Mouse (Mus musculus) embryonic facial prominence, embryonic 11.5 days (tissue): Measurements from ENCODE around the gene Scamp4. TPM values are rescaled to one million over a fixed set of nuclear protein-coding genes. Genes with fewer than 3 reads are reported as not detected.

Experiments used
- ATAC-seq: fragments of 200-750 bp; cut with Nextera tagmentation; replicated peaks from 2 replicates; pipeline ENCODE4 v1.8.0; 2017; ENCODE audit warnings: low read depth; ENCODE audit not compliant: insufficient number of reproducible peaks, low FRiP score, low TSS enrichment
- DNase-seq: peaks from one replicate; pipeline ENCODE4 v3.0.0-alpha.2; 2015; ENCODE audit warnings: low spot score
- H3K27ac ChIP-seq: fragments of 300-500 bp; sonication (generic); replicated peaks from 2 replicates; pipeline ENCODE4 v1.5.1; 2014; ENCODE audit warnings: mild to moderate bottlenecking, low read depth, low read length, control low read depth
- H3K27me3 ChIP-seq: fragments of 300-500 bp; sonication (generic); 2 replicates; pipeline ENCODE4 v1.6.1; 2014; ENCODE audit warnings: mild to moderate bottlenecking, low read length, moderate library complexity, mixed read lengths; ENCODE audit not compliant: control insufficient read depth, insufficient read depth
- H3K36me3 ChIP-seq: fragments of 300-500 bp; sonication (generic); replicated peaks from 2 replicates; pipeline ENCODE4 v1.6.1; 2014; ENCODE audit warnings: low read depth, mild to moderate bottlenecking, low read length, moderate library complexity, mixed read lengths; ENCODE audit not compliant: control insufficient read depth, insufficient read depth
- H3K4me1 ChIP-seq: fragments of 300-500 bp; sonication (generic); 2 replicates; pipeline ENCODE4 v1.6.1; 2014; ENCODE audit warnings: low read length, mixed read lengths; ENCODE audit not compliant: control insufficient read depth, insufficient read depth
- H3K4me2 ChIP-seq: fragments of 300-500 bp; sonication (generic); 2 replicates; pipeline ENCODE4 v1.6.1; 2014; ENCODE audit warnings: low read depth, mild to moderate bottlenecking, control low read depth, low read length, moderate library complexity
- H3K4me3 ChIP-seq: fragments of 300-500 bp; sonication (generic); 2 replicates; pipeline ENCODE4 v1.5.1; 2014; ENCODE audit warnings: low read depth, low read length, control low read depth
- H3K9ac ChIP-seq: fragments of 300-500 bp; sonication (generic); replicated peaks from 2 replicates; pipeline ENCODE4 v1.6.1; 2014; ENCODE audit warnings: mild to moderate bottlenecking, control low read depth, low read length
- H3K9me3 ChIP-seq: fragments of 300-500 bp; sonication (generic); replicated peaks from 2 replicates; pipeline ENCODE4 v1.6.1; 2016; ENCODE audit warnings: mild to moderate bottlenecking, low read length, inconsistent platforms, mixed read lengths; ENCODE audit not compliant: control insufficient read depth
- WGBS: fragments of 180-500 bp; shearing (Covaris S2); extraction: QIAGEN DNeasy Blood & Tissue Kit; methylation state at CpG from one replicate; pipeline ENCODE4 v1.1.7; 2014; 5-methylcytosine and 5-hydroxymethylcytosine counted together
- polyA plus RNA-seq: library from polyadenylated mRNA; unstranded; fragments of >200 nt; fragmentation: Nextera tagmentation; extraction: Ambion mirVana; gene quantifications from 2 replicates; pipeline ENCODE4 v1.2.1, GENCODE M21; 2014

Scamp4 gene
- polyA plus RNA-seq: 62.4 and 64.9 TPM in 2 replicates

DNA sequence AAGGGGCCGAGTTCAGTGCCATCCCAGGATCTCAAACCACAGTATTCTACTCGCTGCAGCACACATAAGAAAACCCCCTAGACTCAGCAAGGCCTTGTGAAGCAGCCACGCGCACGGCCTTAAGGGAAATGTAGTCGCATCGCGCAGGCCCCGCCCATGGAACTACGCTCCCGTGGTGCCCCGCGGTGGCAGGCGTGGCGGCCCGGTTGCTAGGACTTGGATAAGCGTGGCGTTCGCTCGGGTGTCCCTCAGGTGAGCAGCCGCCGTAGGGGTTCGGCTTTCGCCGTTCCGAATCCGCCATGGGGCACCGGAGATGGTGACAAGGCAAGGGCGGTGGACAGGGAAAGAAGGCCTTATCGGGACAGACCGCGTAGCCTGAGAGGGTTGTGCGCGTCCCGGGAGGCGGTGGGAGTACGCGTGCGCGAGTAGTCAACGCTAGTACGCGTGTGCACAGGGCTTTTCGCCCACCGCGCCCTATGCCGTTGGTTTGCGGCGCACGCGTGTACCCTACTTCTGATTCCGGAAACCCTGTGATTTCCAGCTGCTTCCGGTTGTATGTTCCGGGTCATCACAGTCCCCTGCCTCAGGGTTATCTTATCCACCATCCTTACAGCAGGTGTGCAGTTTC, at the start of gene Scamp4, which contains the start of gene Adat3:
Gene Scamp4, plus strand, starts transcription at position 175 of the 628 bp plus-strand sequence.
Gene Adat3, plus strand, starts transcription at position 183 of the 628 bp plus-strand sequence.
- peak within 1 kb of the TSS; percentile 68 for H3K9ac ChIP-seq
- under 1% methylated on average over 54 of the region's 54 CpGs for WGBS
- no peaks in the 10 kb centered on the region for H3K27me3 ChIP-seq
- H3K4me1 ChIP-seq: peaks cover 7% of the 10 kb centered on the region
- ATAC-seq (peak; percentile 92), DNase-seq (peak; percentile 96)
- H3K4me3 ChIP-seq: peak within 1 kb of the TSS; percentile 66
- H3K4me2 ChIP-seq: peak within 1 kb of the TSS; percentile 70
- H3K36me3 ChIP-seq: peaks cover 7% of the 10 kb centered on the region
- H3K9me3 ChIP-seq: no peaks in the 10 kb centered on the region
- H3K27ac ChIP-seq: 0 out of 2 replicates have a peak within 1 kb of the TSS, but pooled peaks have one; percentile 35

DNA sequence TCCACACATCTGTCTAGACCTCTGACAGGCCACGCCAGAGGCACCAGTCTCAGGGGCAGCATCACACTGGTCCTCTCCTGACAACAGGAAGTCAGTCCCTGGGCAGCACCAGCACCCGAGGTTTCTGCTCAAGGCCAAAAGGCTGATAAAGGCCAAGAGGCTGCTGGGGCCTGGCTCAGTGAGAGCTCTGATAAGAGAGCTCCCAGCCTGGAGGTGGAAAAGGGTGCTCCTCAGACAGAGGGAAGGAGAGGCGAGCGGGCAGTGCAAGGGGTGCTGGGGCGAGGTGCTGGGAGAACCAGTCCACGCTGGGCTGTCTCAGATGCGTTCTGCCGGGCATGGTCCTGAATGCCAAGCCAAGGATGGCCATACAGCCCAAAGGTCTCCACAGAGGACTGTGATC, 49.1 kb upstream of the Scamp4 start:
- H3K9ac ChIP-seq: no peak overlapping the region
- WGBS: 89% methylated on average over 8 of the region's 8 CpGs
- H3K4me2 ChIP-seq: no peak overlapping the region
- no peaks in the 10 kb centered on the region for H3K27me3 ChIP-seq
- no peak for ATAC-seq
- no peak for DNase-seq
- no peaks in the 10 kb centered on the region for H3K9me3 ChIP-seq
- no peak overlapping the region for H3K27ac ChIP-seq
- no peak overlapping the region for H3K4me3 ChIP-seq
- H3K4me1 ChIP-seq: no peaks in the 10 kb centered on the region
- H3K36me3 ChIP-seq: no peaks in the 10 kb centered on the region

DNA sequence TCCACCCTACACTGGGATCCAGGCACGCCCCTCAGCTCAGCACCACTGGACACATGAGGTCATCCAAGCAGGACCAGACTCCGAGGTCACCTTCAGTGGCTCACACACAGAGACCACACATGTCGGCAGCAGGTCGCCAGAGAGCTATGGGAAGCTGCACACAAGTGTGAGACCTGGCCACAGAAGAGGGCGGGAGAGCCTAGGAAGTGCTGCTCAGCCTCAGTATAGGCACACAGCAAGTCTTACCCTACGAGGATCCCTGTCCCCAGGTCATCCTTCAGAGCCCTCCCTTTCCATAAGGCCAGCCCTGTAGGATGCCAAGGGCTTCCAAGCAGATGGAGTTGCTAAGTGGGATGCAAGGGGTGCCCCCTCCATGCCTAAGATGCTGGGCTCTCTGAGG, 48.7 kb upstream of the Scamp4 start:
- no peak for ATAC-seq
- Histone ChIP-seq H3K27ac (no peak overlapping the region), H3K4me2 (no peak overlapping the region), H3K4me3 (no peak overlapping the region), H3K36me3 (no peaks in the 10 kb centered on the region), H3K9me3 (no peaks in the 10 kb centered on the region), H3K4me1 (no peaks in the 10 kb centered on the region), H3K27me3 (no peaks in the 10 kb centered on the region), H3K9ac (no peak overlapping the region)
- no peak for DNase-seq
- WGBS: 89% methylated on average over 6 of the region's 6 CpGs

DNA sequence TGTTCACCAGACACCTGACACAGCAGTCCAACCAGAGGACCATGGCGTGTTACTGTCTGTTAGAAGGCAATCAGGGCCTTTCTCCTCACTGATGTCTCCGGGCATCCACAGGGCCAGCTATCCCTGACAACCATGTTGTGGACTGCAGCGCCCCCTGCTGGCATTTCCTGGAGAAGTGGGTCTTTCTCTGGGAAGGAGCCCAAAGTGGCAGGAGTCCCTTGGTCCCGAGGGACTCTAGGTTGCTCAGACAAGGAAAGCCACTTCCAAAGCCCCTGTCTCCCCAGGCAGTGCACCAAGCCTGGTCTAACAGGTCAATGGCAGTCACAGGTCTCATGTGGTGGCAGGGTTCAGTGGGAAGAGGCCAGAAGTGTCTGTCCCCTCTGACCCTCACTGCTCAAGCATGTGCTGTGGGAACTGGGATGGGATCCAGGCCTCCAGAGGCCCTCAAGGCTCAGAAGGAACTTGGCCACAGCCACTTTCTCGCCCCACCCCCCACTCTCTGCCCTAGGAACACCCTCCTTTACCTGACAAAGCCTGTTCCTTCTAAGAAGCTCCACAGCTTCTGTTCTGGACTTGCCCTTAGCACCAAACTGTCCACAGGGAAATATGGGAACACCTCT, 45.2 kb upstream of the Scamp4 start:
- no peak overlapping the region for H3K9ac ChIP-seq
- H3K27me3 ChIP-seq: no peaks in the 10 kb centered on the region
- no peak overlapping the region for H3K4me3 ChIP-seq
- no peak for ATAC-seq
- H3K36me3 ChIP-seq: no peaks in the 10 kb centered on the region
- H3K9me3 ChIP-seq: no peaks in the 10 kb centered on the region
- WGBS: 35% methylated on average over 5 of the region's 5 CpGs
- no peak overlapping the region for H3K4me2 ChIP-seq
- H3K4me1 ChIP-seq: peaks cover 4% of the 10 kb centered on the region; the same call in 1 of the 2 replicates
- peak; percentile 74 for DNase-seq
- H3K27ac ChIP-seq: no peak overlapping the region

DNA sequence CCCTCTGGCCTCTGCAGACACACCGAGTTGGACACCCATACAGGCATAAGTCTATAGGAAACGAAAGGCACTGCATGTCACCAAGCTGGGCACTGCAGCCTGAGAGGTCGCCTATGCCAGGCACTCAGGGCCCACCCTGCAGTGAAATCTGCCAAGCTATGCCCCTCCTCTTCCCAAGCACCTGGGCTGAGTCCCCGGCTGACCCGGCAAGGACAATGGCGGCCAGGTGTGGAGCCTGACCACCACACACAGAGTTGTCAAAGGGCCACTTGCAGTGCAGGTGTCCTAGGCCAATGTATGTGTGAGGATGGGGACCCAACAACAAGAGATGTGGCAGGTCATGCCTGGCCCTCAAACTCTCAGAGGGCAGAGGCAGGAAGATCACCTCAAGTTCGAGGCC, 43.2 kb upstream of the Scamp4 start:
- Histone ChIP-seq H3K27ac (no peak overlapping the region), H3K4me2 (no peak overlapping the region), H3K9me3 (no peaks in the 10 kb centered on the region), H3K4me3 (no peak overlapping the region), H3K27me3 (no peaks in the 10 kb centered on the region), H3K4me1 (peaks cover 4% of the 10 kb centered on the region; the same call in 1 of the 2 replicates), H3K9ac (no peak overlapping the region), H3K36me3 (no peaks in the 10 kb centered on the region)
- ATAC-seq (no peak), DNase-seq (no peak)
- 96% methylated on average over 7 of the region's 7 CpGs for WGBS

DNA sequence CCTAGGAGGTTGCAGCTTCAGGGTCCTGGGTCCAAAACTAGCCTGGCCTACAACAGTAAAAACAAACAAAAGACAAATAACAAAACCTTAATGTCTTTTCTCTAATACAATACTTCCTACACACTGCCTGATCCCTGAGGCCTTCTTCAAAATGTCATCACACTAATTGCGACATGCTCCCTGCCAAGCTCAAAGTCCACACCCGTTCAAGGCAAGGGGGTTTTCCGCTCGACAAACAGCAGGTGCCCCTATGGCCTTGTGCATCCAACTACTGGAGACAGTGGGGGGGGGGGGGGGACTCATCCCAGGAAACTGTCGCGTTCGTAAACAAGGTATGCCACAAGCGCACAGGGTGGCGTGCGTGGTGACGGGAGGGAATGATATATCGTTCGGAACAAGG, 42.1 kb upstream of the Scamp4 start:
- WGBS: under 1% methylated on average over 13 of the region's 13 CpGs
- no peaks in the 10 kb centered on the region for H3K36me3 ChIP-seq
- H3K4me2 ChIP-seq: peak overlapping the region; percentile 84
- 0 out of 2 replicates have a peak overlapping the region, but pooled peaks have one; percentile 70 for H3K27ac ChIP-seq
- H3K4me1 ChIP-seq: peaks cover 4% of the 10 kb centered on the region; the same call in 1 of the 2 replicates
- H3K9me3 ChIP-seq: no peaks in the 10 kb centered on the region
- DNase-seq: no peak
- no peak for ATAC-seq
- H3K4me3 ChIP-seq: peak overlapping the region; percentile 97
- peak overlapping the region; percentile 95 for H3K9ac ChIP-seq
- no peaks in the 10 kb centered on the region for H3K27me3 ChIP-seq

DNA sequence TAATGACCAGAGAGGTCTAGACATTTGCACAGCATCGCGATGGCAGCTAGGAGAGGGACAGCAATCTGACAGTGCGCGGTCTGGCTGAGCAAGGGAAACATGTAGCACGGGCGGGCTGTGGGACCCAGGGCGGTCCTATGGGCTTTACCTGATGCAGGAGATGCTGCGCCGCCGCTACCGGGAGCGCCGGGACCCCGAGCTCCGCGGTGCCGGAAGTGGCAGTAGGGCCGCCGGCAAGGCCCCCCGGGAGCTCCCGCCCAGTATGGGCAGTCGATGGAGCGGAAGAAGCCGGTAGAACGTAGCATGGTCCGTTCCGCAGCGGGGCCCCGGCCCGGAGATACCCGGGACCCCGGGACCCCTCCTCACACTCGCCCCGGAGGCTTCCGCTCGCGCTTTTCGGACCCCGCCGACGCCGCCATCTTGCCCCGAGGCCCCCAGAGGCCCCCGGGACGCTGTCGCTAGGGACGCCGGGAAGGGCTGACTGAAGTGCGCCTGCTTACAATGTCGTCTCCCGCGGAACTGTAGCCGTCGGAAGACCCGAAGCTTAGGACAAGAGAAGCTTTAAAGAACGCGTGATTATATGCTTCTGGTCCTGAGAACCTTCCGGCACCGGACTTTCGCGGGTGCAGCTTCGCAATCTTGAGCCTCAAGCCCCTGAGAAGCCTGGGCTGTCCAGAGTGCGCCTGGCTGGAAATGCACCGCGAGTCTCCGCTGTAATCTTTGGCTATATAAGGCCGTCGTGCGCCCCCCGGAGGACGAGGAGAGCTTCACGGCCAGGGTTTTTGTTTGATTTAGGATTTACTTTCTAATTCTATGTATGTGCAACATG, 41.3 kb upstream of the Scamp4 start, which contains the start of gene Rexo1:
Gene Rexo1, minus strand, starts transcription at position 445 of the 829 bp plus-strand sequence.
- Histone ChIP-seq H3K9me3 (no peaks in the 10 kb centered on the region), H3K27me3 (no peaks in the 10 kb centered on the region), H3K4me1 (peaks cover 4% of the 10 kb centered on the region), H3K4me2 (peak within 1 kb of the TSS; percentile 84), H3K36me3 (no peaks in the 10 kb centered on the region), H3K27ac (peak within 1 kb of the TSS; percentile 70), H3K9ac (peak within 1 kb of the TSS; percentile 95), H3K4me3 (peak within 1 kb of the TSS; percentile 97)
- ATAC-seq (peak; percentile 60), DNase-seq (peak; percentile 96)
- WGBS: under 1% methylated on average over 72 of the region's 72 CpGs
